Mouse (Mus musculus) ES-Bruce4 (cell line): ENCODE results near the gene Pop4. TPM values are rescaled to one million over a fixed set of nuclear protein-coding genes. Genes with fewer than 3 reads are reported as not detected.
A peak's percentile ranks its signal among the peaks of the same experiment; 100 is the strongest.

Experiments
- H3K27ac ChIP-seq: 2 replicates; pipeline ENCODE4 v1.5.1; 2012; ENCODE audit warnings: low read length, inconsistent platforms; ENCODE audit not compliant: insufficient read depth
- H3K27me3 ChIP-seq: 2 replicates; pipeline ENCODE4 v1.6.1; 2012; ENCODE audit warnings: mild to moderate bottlenecking, low read length, inconsistent platforms; ENCODE audit not compliant: control insufficient read depth, poor library complexity, insufficient read depth, severe bottlenecking
- H3K36me3 ChIP-seq: 2 replicates; pipeline ENCODE4 v1.6.1; 2012; ENCODE audit warnings: inconsistent platforms, mild to moderate bottlenecking, low read length, moderate library complexity; ENCODE audit not compliant: control insufficient read depth, poor library complexity, insufficient read depth, severe bottlenecking
- H3K4me1 ChIP-seq: one replicate; pipeline ENCODE4 v1.8.1; 2011; ENCODE audit warnings: low read length; ENCODE audit not compliant: control insufficient read depth, insufficient read depth
- H3K4me3 ChIP-seq: 2 replicates; pipeline ENCODE4 v1.5.1; 2011; ENCODE audit warnings: low read depth, mild to moderate bottlenecking, low read length
- H3K9ac ChIP-seq: 2 replicates; pipeline ENCODE4 v1.6.1; 2012; ENCODE audit warnings: low read depth, mild to moderate bottlenecking, inconsistent platforms; ENCODE audit not compliant: poor library complexity, severe bottlenecking
- H3K9me3 ChIP-seq: replicated peaks from 2 replicates; pipeline ENCODE4 v1.6.1; 2012; ENCODE audit warnings: mild to moderate bottlenecking, low read length, inconsistent platforms; ENCODE audit not compliant: control insufficient read depth, poor library complexity, insufficient read depth, severe bottlenecking
- CTCF ChIP-seq: IDR thresholded peaks from one replicate; pipeline ENCODE4 v1.8.1; 2011; ENCODE audit warnings: low read depth, low read length
- EP300 ChIP-seq: IDR thresholded peaks from 2 replicates; pipeline ENCODE4 v1.6.1; 2011; ENCODE audit warnings: low read depth, low read length; ENCODE audit not compliant: insufficient read depth
- POLR2A ChIP-seq: IDR thresholded peaks from one replicate; pipeline ENCODE4 v1.8.1; 2011; ENCODE audit warnings: low read length; ENCODE audit not compliant: insufficient read depth
- polyA plus RNA-seq: library from polyadenylated mRNA; stranded (reverse); fragments of >200 nt; gene quantifications from 2 replicates; pipeline ENCODE4 v1.2.4, GENCODE M21; 2011; ENCODE audit warnings: low read depth; ENCODE audit not compliant: missing spikeins, insufficient read depth, insufficient read length

The Pop4 gene
- polyA plus RNA-seq, 1 experiment = 44.6 TPM

- Histone ChIP-seq H3K4me3 (no peak overlapping the region), H3K27me3 (no peaks in the 10 kb centered on the region), H3K36me3 (no peaks in the 10 kb centered on the region), H3K9me3 (no peaks in the 10 kb centered on the region), H3K4me1 (no peaks in the 10 kb centered on the region), H3K9ac (no peak overlapping the region), H3K27ac (no peak overlapping the region)
- TF ChIP-seq CTCF = no peak
- no peak for TF ChIP-seq EP300
- TF ChIP-seq POLR2A = no peak
Measured at GRCm38 (mm10) chr7:38237140-38237539, 34.1 kb downstream of the Pop4 start.

GRCm38 (mm10) chr7:38236400-38237105, 34.7 kb downstream of the Pop4 start:
- no peaks in the 10 kb centered on the region for H3K9me3 ChIP-seq
- H3K27me3 ChIP-seq = no peaks in the 10 kb centered on the region
- H3K4me3 ChIP-seq = peak overlapping the region; percentile 17; the same call in 1 of the 2 replicates
- H3K9ac ChIP-seq = no peak overlapping the region; the same call in 1 of the 2 replicates
- no peaks in the 10 kb centered on the region for H3K36me3 ChIP-seq
- H3K4me1 ChIP-seq = no peaks in the 10 kb centered on the region
- TF ChIP-seq EP300 (no peak), POLR2A (no peak), CTCF (no peak)
- no peak overlapping the region for H3K27ac ChIP-seq

- Histone ChIP-seq H3K27me3 (no peaks in the 10 kb centered on the region), H3K27ac (no peak overlapping the region), H3K4me1 (peaks cover 4% of the 10 kb centered on the region), H3K9ac (no peak overlapping the region), H3K36me3 (no peaks in the 10 kb centered on the region), H3K4me3 (peak overlapping the region; percentile 28; the same call in 1 of the 2 replicates), H3K9me3 (no peaks in the 10 kb centered on the region)
- TF ChIP-seq POLR2A (no peak), CTCF (no peak), EP300 (no peak)
Measured at GRCm38 (mm10) chr7:38230285-38230684, 40.9 kb downstream of the Pop4 start.

GRCm38 (mm10) chr7:38228329-38228728, 42.9 kb downstream of the Pop4 start:
- Histone ChIP-seq H3K27me3 (no peaks in the 10 kb centered on the region), H3K36me3 (no peaks in the 10 kb centered on the region), H3K9ac (peak overlapping the region; percentile 67), H3K9me3 (no peaks in the 10 kb centered on the region), H3K4me3 (peak overlapping the region; percentile 81), H3K4me1 (peaks cover 7% of the 10 kb centered on the region), H3K27ac (no peak overlapping the region)
- TF ChIP-seq CTCF (no peak), EP300 (no peak), POLR2A (no peak)

GRCm38 (mm10) chr7:38227900-38228298, 43.3 kb downstream of the Pop4 start, which contains the start of gene Plekhf1:
Gene Plekhf1, minus strand, starts transcription at chr7:38228016.
- H3K4me3 ChIP-seq = peak within 1 kb of the TSS; percentile 85
- no peaks in the 10 kb centered on the region for H3K27me3 ChIP-seq
- no peaks in the 10 kb centered on the region for H3K36me3 ChIP-seq
- peak within 1 kb of the TSS; percentile 67 for H3K9ac ChIP-seq
- peak within 1 kb of the TSS; percentile 84 for H3K27ac ChIP-seq
- peak; percentile 47 for TF ChIP-seq POLR2A
- no peak for TF ChIP-seq EP300
- no peaks in the 10 kb centered on the region for H3K9me3 ChIP-seq
- peaks cover 7% of the 10 kb centered on the region for H3K4me1 ChIP-seq

- Histone ChIP-seq H3K27ac (peak overlapping the region; percentile 84), H3K4me1 (peaks cover 7% of the 10 kb centered on the region), H3K36me3 (no peaks in the 10 kb centered on the region), H3K27me3 (no peaks in the 10 kb centered on the region), H3K4me3 (peak overlapping the region; percentile 85), H3K9me3 (no peaks in the 10 kb centered on the region), H3K9ac (peak overlapping the region; percentile 67)
- TF ChIP-seq POLR2A = no peak
- 0 out of 2 replicates have a peak, but pooled peaks have one; percentile 23 for TF ChIP-seq EP300
- TF ChIP-seq CTCF = no peak
Measured at GRCm38 (mm10) chr7:38227181-38227899, 43.9 kb downstream of the Pop4 start.
